Mouse (Mus musculus): Measurements from ENCODE around the gene Gm27029. TPM values are rescaled to one million over a fixed set of nuclear protein-coding genes. Genes with fewer than 3 reads are reported as not detected.
"Not testable (repeated sequence)": the region's sequence is repeated elsewhere in the genome, so short reads cannot be mapped to it uniquely, and the experiment has no call there.

Gene Gm27029
- polyA plus RNA-seq (2016; fragmentation: Nextera tagmentation; extraction: Ambion mirVana), result 9.9 and 15.0 TPM in 2 replicates

GRCm38 (mm10) chr11:101424105-101424851 is at the start of gene Gm27029:
TSS of gene Gm27029 (minus strand) at chr11:101424796.
- Histone ChIP-seq H3K9me3 (replicated peaks) (no peaks in the 10 kb centered on the region), H3K4me1 (peaks cover 28% of the 10 kb centered on the region), H3K36me3 (peaks cover 4% of the 10 kb centered on the region), H3K27me3 (ENCODE audit: low read depth, poor library complexity, severe bottlenecking) (no peaks in the 10 kb centered on the region), H3K27ac (peak within 1 kb of the TSS; percentile 82), H3K4me3 (peak within 1 kb of the TSS; percentile 89)
- peak; percentile 39 for DNase-seq (ENCODE audit: low spot score)
- 6% methylated on average over 23 of the region's 23 CpGs for WGBS

DNA sequence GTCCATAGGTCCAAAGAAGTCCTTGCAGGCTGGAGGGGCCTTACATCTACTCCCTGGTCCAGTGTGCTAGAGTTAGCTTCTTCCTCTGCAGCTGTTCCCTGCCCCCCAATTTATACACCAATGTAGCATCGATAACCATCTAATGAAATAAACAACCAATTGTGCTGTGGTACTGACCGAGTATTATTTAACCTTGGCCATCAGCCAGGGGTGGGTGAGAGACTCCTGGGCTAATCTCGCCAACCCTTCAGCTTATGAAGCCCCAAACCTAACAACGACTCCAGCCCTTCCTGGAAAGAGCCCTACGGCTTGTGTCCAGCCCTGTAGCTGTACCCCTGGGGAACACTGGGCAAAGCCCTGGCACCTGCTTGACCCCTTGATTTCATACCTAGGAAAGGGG is 49.7 kb upstream of the Gm27029 start:
- H3K36me3 ChIP-seq, result no peaks in the 10 kb centered on the region
- H3K9me3 ChIP-seq (replicated peaks), result no peaks in the 10 kb centered on the region
- peaks cover 31% of the 10 kb centered on the region for H3K27me3 ChIP-seq (ENCODE audit: low read depth, poor library complexity, severe bottlenecking)
- no peak for DNase-seq (ENCODE audit: low spot score)
- no peak overlapping the region for H3K4me3 ChIP-seq
- H3K27ac ChIP-seq, result no peak overlapping the region
- peaks cover 15% of the 10 kb centered on the region for H3K4me1 ChIP-seq
- WGBS, result 83% methylated on average over 5 of the region's 5 CpGs

DNA sequence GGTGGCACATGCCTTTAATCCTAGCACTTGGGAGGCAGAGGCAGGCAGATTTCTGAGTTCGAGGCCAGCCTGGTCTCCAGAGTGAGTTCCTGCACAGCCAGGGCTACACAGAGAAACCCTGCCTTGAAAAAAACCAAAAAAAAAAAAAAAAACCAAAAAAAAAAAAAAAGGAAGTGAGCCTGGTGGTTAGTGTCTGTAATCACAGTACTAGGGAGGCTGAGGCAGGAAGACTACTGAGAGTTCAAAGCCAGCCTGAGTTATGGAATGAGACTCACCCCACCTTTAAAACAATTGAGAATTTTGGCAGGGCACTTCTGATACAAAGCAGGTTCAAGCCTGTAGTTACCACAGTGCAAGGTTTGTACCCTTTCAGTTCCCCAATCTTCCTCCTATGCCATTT is 49.1 kb upstream of the Gm27029 start:
- H3K4me3 ChIP-seq; H3K36me3 ChIP-seq; H3K27ac ChIP-seq; H3K9me3 ChIP-seq (replicated peaks); DNase-seq (ENCODE audit: low spot score): not testable (repeated sequence)
- H3K4me1 ChIP-seq, result peaks cover 14% of the 10 kb centered on the region
- H3K27me3 ChIP-seq (ENCODE audit: low read depth, poor library complexity, severe bottlenecking), result peaks cover 30% of the 10 kb centered on the region
- 87% methylated on average over 1 of the region's 1 CpGs for WGBS

GRCm38 (mm10) chr11:101472336-101472735 is 47.7 kb upstream of the Gm27029 start:
- WGBS, result 55% methylated on average over 7 of the region's 7 CpGs
- Histone ChIP-seq H3K9me3 (replicated peaks) (no peaks in the 10 kb centered on the region), H3K4me3 (no peak overlapping the region), H3K4me1 (peaks cover 24% of the 10 kb centered on the region), H3K27ac (no peak overlapping the region), H3K36me3 (no peaks in the 10 kb centered on the region), H3K27me3 (ENCODE audit: low read depth, poor library complexity, severe bottlenecking) (peaks cover 36% of the 10 kb centered on the region)
- no peak for DNase-seq (ENCODE audit: low spot score)

DNA sequence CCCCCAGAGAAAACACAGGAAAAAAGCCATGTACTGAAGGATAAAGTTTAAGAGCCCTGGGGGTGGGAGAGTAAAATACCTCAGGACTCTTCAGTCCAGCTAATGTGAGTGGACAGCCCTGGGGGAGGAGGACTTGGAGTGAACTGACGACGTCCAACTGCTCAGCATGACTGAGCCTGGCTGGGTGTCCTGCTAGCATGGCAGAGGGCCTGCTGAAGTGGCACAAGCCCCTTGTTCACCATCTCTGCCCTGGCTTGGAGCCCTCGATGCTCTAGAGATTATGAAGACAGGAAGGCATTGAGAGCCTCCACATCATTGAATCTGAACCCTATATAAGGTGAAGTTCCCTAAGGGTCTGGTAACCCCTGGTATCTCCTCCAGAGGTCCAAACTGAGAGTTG is 47.3 kb upstream of the Gm27029 start:
- Histone ChIP-seq H3K36me3 (no peaks in the 10 kb centered on the region), H3K4me1 (peaks cover 27% of the 10 kb centered on the region)

DNA sequence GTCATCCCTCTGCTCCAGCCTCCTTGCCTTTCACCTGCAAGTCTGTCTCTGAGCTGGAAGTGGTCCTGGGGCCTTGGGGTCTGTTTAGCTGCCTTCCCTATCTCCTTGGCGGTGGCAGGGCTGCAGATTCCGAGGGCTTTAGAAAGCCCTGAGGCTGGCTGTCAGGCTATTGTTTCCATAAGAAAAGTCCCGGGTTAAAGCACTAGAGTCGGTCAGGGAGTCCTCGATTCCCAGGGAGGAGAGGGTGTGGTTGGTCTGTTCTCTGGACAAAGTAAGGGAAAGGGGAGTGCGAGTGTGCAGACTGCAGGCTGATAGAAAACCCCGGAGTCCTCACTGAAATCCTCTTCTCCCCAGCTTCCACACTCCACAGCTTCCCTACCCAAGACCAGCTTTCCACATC is 45.6 kb upstream of the Gm27029 start:
- H3K9me3 ChIP-seq (replicated peaks), result no peaks in the 10 kb centered on the region
- H3K4me1 ChIP-seq, result peaks cover 41% of the 10 kb centered on the region
- no peak overlapping the region for H3K4me3 ChIP-seq
- H3K36me3 ChIP-seq, result no peaks in the 10 kb centered on the region
- no peak for DNase-seq (ENCODE audit: low spot score)
- H3K27me3 ChIP-seq (ENCODE audit: low read depth, poor library complexity, severe bottlenecking), result peaks cover 46% of the 10 kb centered on the region
- no peak overlapping the region for H3K27ac ChIP-seq
- 73% methylated on average over 7 of the region's 7 CpGs for WGBS

More for the DNA sequence above, 47.3 kb upstream of the Gm27029 start:
- no peak overlapping the region for H3K27ac ChIP-seq
- H3K27me3 ChIP-seq (ENCODE audit: low read depth, poor library complexity, severe bottlenecking), result peaks cover 41% of the 10 kb centered on the region
- DNase-seq (ENCODE audit: low spot score), result no peak
- no peaks in the 10 kb centered on the region for H3K9me3 ChIP-seq (replicated peaks)
- WGBS, result 72% methylated on average over 3 of the region's 3 CpGs
- no peak overlapping the region for H3K4me3 ChIP-seq

- Histone ChIP-seq H3K27me3 (ENCODE audit: low read depth, poor library complexity, severe bottlenecking) (peaks cover 46% of the 10 kb centered on the region), H3K9me3 (replicated peaks) (no peaks in the 10 kb centered on the region), H3K36me3 (no peaks in the 10 kb centered on the region), H3K4me1 (peaks cover 52% of the 10 kb centered on the region), H3K27ac (no peak overlapping the region), H3K4me3 (peak overlapping the region; percentile 94; the same call in 1 of the 2 replicates)
- DNase-seq (ENCODE audit: low spot score), result no peak
- WGBS, result 70% methylated on average over 4 of the region's 4 CpGs
Observed at GRCm38 (mm10) chr11:101469155-101469554, 44.6 kb upstream of the Gm27029 start.

DNA sequence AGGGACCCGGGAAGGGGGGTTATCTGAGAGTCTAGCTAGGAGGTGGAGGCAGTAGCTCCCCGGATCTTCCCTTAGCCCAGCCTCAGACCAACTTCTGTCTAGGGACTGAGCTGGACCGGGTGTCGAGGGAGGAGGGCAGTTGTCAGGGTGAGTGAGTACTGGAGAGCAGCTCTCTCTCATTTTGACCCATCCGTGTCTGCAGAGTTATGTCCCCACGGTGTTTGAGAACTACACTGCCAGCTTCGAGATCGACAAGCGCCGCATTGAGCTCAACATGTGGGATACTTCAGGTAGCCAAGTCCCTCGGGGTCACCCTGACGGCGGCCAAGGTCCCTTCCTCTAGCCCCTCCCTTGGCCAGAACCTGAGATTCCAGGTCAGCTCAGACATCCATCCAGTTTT is 44.1 kb upstream of the Gm27029 start:
- Histone ChIP-seq H3K36me3 (no peaks in the 10 kb centered on the region), H3K4me1 (peaks cover 56% of the 10 kb centered on the region), H3K27me3 (ENCODE audit: low read depth, poor library complexity, severe bottlenecking) (peaks cover 46% of the 10 kb centered on the region), H3K27ac (peak overlapping the region; percentile 84), H3K9me3 (replicated peaks) (no peaks in the 10 kb centered on the region), H3K4me3 (peak overlapping the region; percentile 94)
- no peak for DNase-seq (ENCODE audit: low spot score)
- WGBS, result 7% methylated on average over 13 of the region's 13 CpGs

DNA sequence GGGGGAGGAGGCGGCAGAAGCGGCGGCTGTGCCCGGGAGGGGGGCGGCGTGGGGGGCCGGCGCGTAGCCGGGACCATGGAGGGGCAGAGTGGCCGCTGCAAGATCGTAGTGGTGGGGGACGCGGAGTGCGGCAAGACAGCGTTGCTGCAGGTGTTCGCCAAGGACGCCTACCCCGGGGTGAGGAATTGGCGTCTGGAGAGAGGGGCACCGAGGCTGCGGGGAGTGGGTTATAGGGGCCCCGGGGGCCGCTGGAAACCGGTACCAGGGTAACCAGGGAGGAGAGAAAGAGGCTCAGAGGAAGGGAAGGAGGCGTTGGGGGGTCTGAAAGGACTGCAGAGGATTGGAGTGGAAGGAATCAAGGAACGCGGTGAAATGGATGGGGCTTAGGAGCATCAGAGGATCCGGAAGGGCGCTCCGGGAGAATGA is 43.7 kb upstream of the Gm27029 start:
- peak; percentile 69 for DNase-seq (ENCODE audit: low spot score)
- peak overlapping the region; percentile 84 for H3K27ac ChIP-seq
- under 1% methylated on average over 29 of the region's 31 CpGs for WGBS
- peaks cover 46% of the 10 kb centered on the region for H3K27me3 ChIP-seq (ENCODE audit: low read depth, poor library complexity, severe bottlenecking)
- no peaks in the 10 kb centered on the region for H3K36me3 ChIP-seq
- H3K9me3 ChIP-seq (replicated peaks), result no peaks in the 10 kb centered on the region
- H3K4me3 ChIP-seq, result peak overlapping the region; percentile 94
- H3K4me1 ChIP-seq, result peaks cover 60% of the 10 kb centered on the region

DNA sequence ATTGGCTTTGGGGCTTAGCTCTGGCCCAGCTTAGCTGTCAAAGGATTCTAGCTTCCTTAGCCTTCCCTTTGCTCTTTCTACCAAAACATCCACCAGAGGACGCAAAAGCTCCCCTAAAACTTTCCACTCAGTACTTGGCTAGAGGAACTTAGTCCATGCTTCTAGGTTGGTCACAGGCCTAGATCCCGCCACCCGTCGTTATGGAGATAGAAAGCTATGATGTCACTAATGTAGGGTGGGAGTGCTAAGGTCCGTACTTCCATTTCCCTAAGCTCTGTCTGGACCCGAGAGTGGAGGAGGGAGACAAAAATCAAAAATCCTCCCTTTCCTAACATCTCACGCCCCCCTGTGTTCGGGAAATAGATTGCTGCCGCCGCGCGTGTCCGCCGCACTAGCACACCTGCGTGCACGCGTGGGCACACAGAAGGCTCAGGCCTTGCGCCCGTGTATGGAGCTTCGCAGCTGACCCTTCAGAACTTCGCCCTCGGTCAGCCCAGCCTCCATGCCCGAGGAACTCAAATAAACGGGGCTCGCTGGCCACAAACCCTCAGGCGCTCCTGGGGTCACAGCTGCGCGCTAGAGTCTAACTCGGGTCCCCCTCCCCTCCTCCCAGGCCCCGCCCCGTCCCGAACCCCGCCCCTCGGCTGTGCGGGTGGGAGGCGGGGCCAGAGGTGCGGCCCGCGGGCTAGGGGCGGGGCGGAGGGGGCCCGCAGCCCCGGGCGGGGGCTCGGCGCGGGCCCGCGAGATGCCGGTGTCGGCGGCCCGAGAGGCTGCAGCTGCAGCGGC is 43.1 kb upstream of the Gm27029 start:
- Histone ChIP-seq H3K9me3 (replicated peaks) (no peaks in the 10 kb centered on the region), H3K4me3 (peak overlapping the region; percentile 94), H3K4me1 (peaks cover 66% of the 10 kb centered on the region), H3K36me3 (no peaks in the 10 kb centered on the region), H3K27me3 (ENCODE audit: low read depth, poor library complexity, severe bottlenecking) (peaks cover 46% of the 10 kb centered on the region), H3K27ac (peak overlapping the region; percentile 84)
- peak; percentile 87 for DNase-seq (ENCODE audit: low spot score)
- WGBS, result under 1% methylated on average over 54 of the region's 54 CpGs

DNA sequence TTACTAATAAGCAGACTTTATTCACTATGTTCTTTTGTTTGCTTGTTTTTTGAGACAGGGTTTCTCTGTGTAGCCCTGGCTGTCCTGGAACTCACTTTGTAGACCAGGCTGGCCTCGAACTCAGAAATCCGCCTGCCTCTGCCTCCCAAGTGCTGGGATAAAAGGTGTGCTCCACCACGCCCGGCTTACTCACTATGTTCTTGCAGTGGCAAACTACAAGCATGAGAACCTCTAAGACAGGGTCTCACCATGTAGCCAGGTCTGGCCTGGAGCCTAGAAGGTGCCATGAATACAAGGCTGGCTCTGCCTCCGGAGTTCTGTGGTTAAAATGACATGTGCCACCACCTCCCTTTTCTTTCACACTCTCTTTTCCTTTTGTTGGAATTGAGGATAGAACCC is 42.0 kb upstream of the Gm27029 start:
- 64% methylated on average over 5 of the region's 5 CpGs for WGBS
- not testable (repeated sequence) for DNase-seq (ENCODE audit: low spot score); H3K36me3 ChIP-seq; H3K27ac ChIP-seq; H3K9me3 ChIP-seq (replicated peaks)
- peaks cover 42% of the 10 kb centered on the region for H3K27me3 ChIP-seq (ENCODE audit: low read depth, poor library complexity, severe bottlenecking)
- peak overlapping the region; percentile 67 for H3K4me3 ChIP-seq
- peaks cover 72% of the 10 kb centered on the region for H3K4me1 ChIP-seq

DNA sequence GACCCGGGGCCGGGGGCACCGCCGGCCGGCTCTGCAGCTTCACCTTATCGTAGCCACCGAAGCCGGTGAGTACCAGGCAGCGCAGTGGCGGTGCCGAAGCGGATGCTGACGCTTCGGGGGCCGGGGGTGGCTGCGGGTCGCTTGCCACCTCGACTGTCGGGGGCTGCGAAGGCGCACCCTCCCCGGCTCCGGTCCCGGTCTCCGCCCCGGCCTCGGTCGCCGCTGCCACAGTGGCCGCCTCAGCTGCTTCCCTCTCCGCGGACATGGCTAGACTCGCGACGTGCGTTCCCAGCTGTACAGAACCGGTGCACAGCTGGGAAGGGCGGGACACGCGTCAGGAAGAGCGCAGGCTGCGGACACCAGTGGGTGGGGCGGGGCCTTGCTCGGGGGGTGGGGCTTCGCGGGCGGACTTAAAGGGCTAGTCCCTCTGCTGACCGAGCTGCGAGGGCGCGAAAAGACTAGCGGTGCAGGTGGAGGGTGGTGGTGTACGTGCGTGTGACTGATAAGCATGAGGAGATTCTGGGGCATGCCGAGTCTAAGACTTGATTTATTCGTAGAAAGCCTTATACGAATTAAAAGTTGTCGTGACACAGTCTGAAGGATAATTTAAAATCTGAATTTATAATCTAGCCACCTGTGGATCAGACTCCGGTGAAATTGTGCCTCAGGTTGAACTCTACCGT is 41.4 kb upstream of the Gm27029 start, which contains the start of gene Vat1:
Gene Vat1, minus strand, starts transcription at position 362 of the 683 bp plus-strand sequence.
- H3K9me3 ChIP-seq (replicated peaks), result no peaks in the 10 kb centered on the region
- H3K36me3 ChIP-seq, result 0 out of 2 replicates have a peak, but pooled peaks cover 3% of the 10 kb centered on the region
- H3K4me3 ChIP-seq, result peak within 1 kb of the TSS; percentile 94
- no peak for DNase-seq (ENCODE audit: low spot score)
- peaks cover 72% of the 10 kb centered on the region for H3K4me1 ChIP-seq
- peaks cover 37% of the 10 kb centered on the region for H3K27me3 ChIP-seq (ENCODE audit: low read depth, poor library complexity, severe bottlenecking)
- WGBS, result 2% methylated on average over 60 of the region's 60 CpGs
- peak within 1 kb of the TSS; percentile 82 for H3K27ac ChIP-seq

All from limb, embryonic 10.5 days (tissue).